Mouse (Mus musculus) kidney, embryonic 14.5 days (tissue): ENCODE measurements around the gene Pitpnm3. TPM values are rescaled to one million over a fixed set of nuclear protein-coding genes. Genes with fewer than 3 reads are reported as not detected.

Source experiments
- ATAC-seq: fragments of 200-750 bp; cut with Nextera tagmentation; 2 replicates; pipeline ENCODE4 v1.8.0; 2017; ENCODE audit warnings: moderate number of reproducible peaks, mild to moderate bottlenecking, moderate TSS enrichment, moderate library complexity; ENCODE audit not compliant: low FRiP score, low TSS enrichment
- H3K27ac ChIP-seq: fragments of 300-500 bp; sonication (generic); 2 replicates; pipeline ENCODE4 v1.5.1; 2014; ENCODE audit warnings: low read depth, mild to moderate bottlenecking, low read length, moderate library complexity, mixed read lengths
- H3K27me3 ChIP-seq: fragments of 300-500 bp; sonication (generic); 2 replicates; pipeline ENCODE4 v1.6.1; 2014; ENCODE audit warnings: mild to moderate bottlenecking, low read length; ENCODE audit not compliant: control insufficient read depth, insufficient read depth
- H3K36me3 ChIP-seq: fragments of 300-500 bp; sonication (generic); 2 replicates; pipeline ENCODE4 v1.6.1; 2014; ENCODE audit warnings: low read length, mixed read lengths; ENCODE audit not compliant: control insufficient read depth, insufficient read depth
- H3K4me1 ChIP-seq: fragments of 300-500 bp; sonication (generic); 2 replicates; pipeline ENCODE4 v1.6.1; 2014; ENCODE audit warnings: low read length, mixed read lengths; ENCODE audit not compliant: control insufficient read depth, insufficient read depth
- H3K4me2 ChIP-seq: fragments of 300-500 bp; sonication (generic); replicated peaks from 2 replicates; pipeline ENCODE4 v1.6.1; 2014; ENCODE audit warnings: low read depth, mild to moderate bottlenecking, low read length
- H3K4me3 ChIP-seq: fragments of 300-500 bp; sonication (generic); 2 replicates; pipeline ENCODE4 v1.5.1; 2014; ENCODE audit warnings: mild to moderate bottlenecking, low read length
- H3K9ac ChIP-seq: fragments of 300-500 bp; sonication (generic); 2 replicates; pipeline ENCODE4 v1.6.1; 2014; ENCODE audit warnings: low read depth, mild to moderate bottlenecking, low read length, moderate library complexity
- H3K9me3 ChIP-seq: fragments of 300-500 bp; sonication (generic); 2 replicates; pipeline ENCODE4 v1.6.1; 2016; ENCODE audit warnings: low read length; ENCODE audit not compliant: control insufficient read depth
- WGBS: fragments of 180-500 bp; shearing (Covaris S2); extraction: QIAGEN DNeasy Blood & Tissue Kit; methylation state at CpG from one replicate; pipeline ENCODE4 v1.1.7; 2014; 5-methylcytosine and 5-hydroxymethylcytosine counted together
- polyA plus RNA-seq: library from polyadenylated mRNA; unstranded; fragments of >200 nt; fragmentation: Nextera tagmentation; extraction: Ambion mirVana; gene quantifications from 2 replicates; pipeline ENCODE4 v1.2.1, GENCODE M21; 2014

The Pitpnm3 gene
- polyA plus RNA-seq, 1 experiment from 2014 or later, result 0.09 TPM

DNA sequence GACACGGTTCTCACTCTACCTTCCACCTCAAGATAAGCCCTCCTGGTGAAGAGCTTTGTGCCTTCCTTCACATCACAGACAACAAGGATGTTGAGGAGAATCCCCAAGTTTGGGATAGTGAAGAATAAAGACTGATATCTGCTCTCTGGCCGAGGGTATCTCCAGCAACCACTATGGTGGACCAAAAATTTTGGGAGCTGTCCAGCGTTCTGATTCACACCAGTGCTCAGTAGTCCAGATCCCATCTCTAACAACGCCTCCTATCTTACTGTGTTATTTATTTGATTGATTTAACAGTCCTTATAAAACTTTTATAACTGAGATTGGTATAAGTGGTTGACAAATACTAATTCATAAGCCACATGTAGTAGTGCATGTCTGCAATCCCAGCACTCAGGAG lies 22.3 kb downstream of the Pitpnm3 start:
- no peak overlapping the region for H3K27ac ChIP-seq

DNA sequence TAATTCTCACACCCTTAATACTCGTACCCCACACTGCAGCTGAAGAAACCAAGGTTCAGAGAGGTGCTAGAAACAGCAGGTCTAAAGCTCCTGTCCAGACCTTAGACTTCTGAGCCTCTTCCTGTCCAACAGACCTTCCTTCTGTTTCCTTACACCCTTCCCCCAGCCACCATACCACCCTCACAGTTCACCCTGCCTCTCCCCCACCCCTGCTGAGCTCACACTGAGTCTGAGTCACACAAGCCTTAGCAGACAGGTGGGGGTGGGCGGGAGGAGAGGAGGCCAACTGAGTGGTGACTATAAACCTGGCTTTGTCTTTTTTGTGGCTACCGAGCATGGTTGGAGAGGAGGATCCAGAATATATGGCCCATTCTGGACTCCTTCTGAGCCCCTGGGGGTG lies 24.9 kb downstream of the Pitpnm3 start:
- Histone ChIP-seq H3K27me3 (no peaks in the 10 kb centered on the region), H3K27ac (no peak overlapping the region), H3K4me2 (no peak overlapping the region), H3K36me3 (no peaks in the 10 kb centered on the region), H3K4me1 (no peaks in the 10 kb centered on the region), H3K9me3 (no peaks in the 10 kb centered on the region), H3K4me3 (no peak overlapping the region), H3K9ac (no peak overlapping the region)
- ATAC-seq, result no peak
- WGBS, result 33% methylated on average over 3 of the region's 3 CpGs

More for the DNA sequence above, 22.3 kb downstream of the Pitpnm3 start:
- Histone ChIP-seq H3K36me3 (no peaks in the 10 kb centered on the region), H3K9me3 (no peaks in the 10 kb centered on the region), H3K27me3 (no peaks in the 10 kb centered on the region), H3K4me3 (no peak overlapping the region), H3K4me2 (no peak overlapping the region), H3K9ac (no peak overlapping the region), H3K4me1 (no peaks in the 10 kb centered on the region)
- 56% methylated on average over 4 of the region's 4 CpGs for WGBS
- no peak for ATAC-seq

DNA sequence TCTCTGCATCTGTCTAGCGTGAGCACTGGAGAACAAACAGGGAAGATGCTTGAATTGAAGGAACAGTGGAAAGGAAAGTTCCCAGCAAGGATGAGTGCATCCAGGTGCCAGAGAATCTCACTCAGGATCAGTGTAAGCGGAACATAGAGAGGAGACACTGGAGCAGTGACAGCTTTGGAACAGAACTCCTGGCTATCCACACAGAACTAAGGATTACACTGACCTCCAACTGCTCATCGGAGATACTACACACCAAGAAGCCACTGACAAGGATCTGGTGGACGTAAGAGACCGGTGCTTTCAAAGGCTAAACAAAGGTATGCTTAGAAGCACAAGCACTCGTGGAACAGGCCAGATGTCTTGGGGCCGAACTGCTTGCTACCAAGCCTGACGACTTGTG lies 31.4 kb downstream of the Pitpnm3 start:
- no peaks in the 10 kb centered on the region for H3K9me3 ChIP-seq
- no peak overlapping the region for H3K27ac ChIP-seq
- H3K27me3 ChIP-seq, result no peaks in the 10 kb centered on the region
- H3K4me2 ChIP-seq, result no peak overlapping the region
- ATAC-seq, result no peak
- H3K4me3 ChIP-seq, result no peak overlapping the region
- no peaks in the 10 kb centered on the region for H3K4me1 ChIP-seq
- no peak overlapping the region for H3K9ac ChIP-seq
- H3K36me3 ChIP-seq, result no peaks in the 10 kb centered on the region
- WGBS, result 66% methylated on average over 8 of the region's 8 CpGs

DNA sequence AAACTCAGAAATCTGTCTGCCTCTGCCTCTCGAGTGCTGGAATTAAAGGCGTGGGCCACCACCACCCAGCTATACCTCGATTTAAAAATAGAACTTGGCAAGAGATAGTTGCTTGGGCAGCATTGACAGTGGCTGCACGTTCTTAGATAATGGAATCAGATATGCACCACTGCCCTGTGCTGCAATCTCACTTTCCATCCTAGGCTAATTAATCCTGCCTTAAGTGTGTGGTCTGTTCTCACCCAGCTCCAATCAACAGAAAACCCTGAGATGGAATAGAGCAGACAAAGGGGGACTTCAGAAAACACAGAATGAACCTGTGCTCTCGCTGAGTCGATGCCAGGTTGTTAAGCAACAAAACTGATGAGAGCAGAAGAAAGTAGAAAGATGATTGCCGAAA lies 32.0 kb downstream of the Pitpnm3 start:
- Histone ChIP-seq H3K27ac (no peak overlapping the region), H3K9ac (no peak overlapping the region), H3K4me1 (no peaks in the 10 kb centered on the region), H3K9me3 (no peaks in the 10 kb centered on the region), H3K4me3 (no peak overlapping the region), H3K27me3 (no peaks in the 10 kb centered on the region), H3K4me2 (no peak overlapping the region), H3K36me3 (no peaks in the 10 kb centered on the region)
- whole genome bisulfite sequencing, result 70% methylated on average over 7 of the region's 7 CpGs
- ATAC-seq, result no peak

DNA sequence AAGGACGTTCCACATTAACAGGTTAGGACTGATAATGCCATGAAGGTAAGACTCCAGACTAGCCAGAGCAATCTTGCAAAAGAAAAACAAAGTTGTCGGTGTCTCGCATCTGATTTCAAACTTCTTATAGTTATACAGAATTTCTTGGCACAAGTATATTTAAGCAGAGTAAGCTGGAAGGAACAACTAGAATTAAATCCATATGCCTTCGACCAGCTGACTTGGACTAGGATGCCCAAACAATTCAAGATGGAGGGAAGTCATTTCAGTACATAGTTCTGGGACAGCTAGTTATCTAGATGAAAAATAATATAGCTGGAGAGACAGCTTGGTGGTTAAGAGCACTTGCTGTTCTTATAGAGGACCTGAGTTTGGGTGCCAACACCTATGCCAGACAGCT lies 34.6 kb downstream of the Pitpnm3 start:
- H3K27me3 ChIP-seq, result no peaks in the 10 kb centered on the region
- H3K4me1 ChIP-seq, result 0 out of 2 replicates have a peak, but pooled peaks cover 7% of the 10 kb centered on the region
- H3K36me3 ChIP-seq, result no peaks in the 10 kb centered on the region
- no peak overlapping the region for H3K9ac ChIP-seq
- no peak overlapping the region for H3K4me2 ChIP-seq
- H3K9me3 ChIP-seq, result no peaks in the 10 kb centered on the region
- no peak overlapping the region for H3K27ac ChIP-seq
- WGBS, result 87% methylated on average over 4 of the region's 4 CpGs
- no peak for ATAC-seq
- H3K4me3 ChIP-seq, result no peak overlapping the region

DNA sequence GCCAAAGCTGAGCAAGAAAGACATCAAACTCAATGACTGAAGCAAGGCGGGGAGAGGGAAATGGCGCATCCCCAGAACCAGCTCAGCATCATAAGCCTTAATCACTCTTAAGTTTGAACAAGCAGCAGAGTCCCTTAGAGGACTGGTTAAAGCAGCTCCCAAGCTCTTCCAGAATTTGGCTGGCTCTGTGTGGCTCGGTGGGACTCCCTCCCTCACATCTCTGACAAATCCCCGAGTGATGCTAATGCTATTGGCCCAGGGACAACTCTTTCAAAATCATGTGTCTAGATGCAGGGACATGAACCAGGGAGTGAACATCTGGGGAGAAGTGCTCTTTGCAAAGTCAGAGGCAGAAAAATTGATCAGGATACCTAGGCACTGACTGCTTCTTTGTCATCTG lies 36.4 kb downstream of the Pitpnm3 start:
- H3K27me3 ChIP-seq, result no peaks in the 10 kb centered on the region
- 0 out of 2 replicates have a peak, but pooled peaks cover 10% of the 10 kb centered on the region for H3K4me1 ChIP-seq
- no peak overlapping the region for H3K4me2 ChIP-seq
- H3K9ac ChIP-seq, result no peak overlapping the region
- WGBS, result 86% methylated on average over 4 of the region's 4 CpGs
- H3K9me3 ChIP-seq, result no peaks in the 10 kb centered on the region
- H3K4me3 ChIP-seq, result no peak overlapping the region
- ATAC-seq, result no peak
- H3K36me3 ChIP-seq, result no peaks in the 10 kb centered on the region
- no peak overlapping the region for H3K27ac ChIP-seq

DNA sequence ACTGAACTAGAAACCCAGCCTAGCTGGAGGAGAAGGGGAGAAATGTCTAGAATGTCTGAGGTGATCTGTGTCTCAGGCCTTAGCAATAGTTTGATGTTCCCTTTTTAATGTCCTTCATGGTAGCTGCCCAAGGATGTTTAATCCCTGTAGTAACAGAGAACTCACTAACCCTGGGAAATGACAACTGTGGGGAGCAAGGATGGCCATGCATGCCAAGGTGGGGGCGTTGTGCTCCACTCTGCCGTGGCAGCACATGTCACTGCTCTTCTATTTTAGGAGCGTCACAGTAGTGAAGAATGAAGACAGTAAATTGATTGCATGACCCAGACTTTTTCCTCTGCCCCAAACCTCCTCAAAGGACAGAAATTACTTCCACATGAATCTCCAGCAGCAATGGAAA lies 37.6 kb downstream of the Pitpnm3 start:
- H3K4me3 ChIP-seq, result no peak overlapping the region
- no peaks in the 10 kb centered on the region for H3K9me3 ChIP-seq
- H3K4me1 ChIP-seq, result 0 out of 2 replicates have a peak, but pooled peaks cover 10% of the 10 kb centered on the region
- H3K27ac ChIP-seq, result no peak overlapping the region
- ATAC-seq, result no peak
- no peaks in the 10 kb centered on the region for H3K27me3 ChIP-seq
- no peak overlapping the region for H3K9ac ChIP-seq
- WGBS, result 52% methylated on average over 3 of the region's 3 CpGs
- no peaks in the 10 kb centered on the region for H3K36me3 ChIP-seq
- no peak overlapping the region for H3K4me2 ChIP-seq

DNA sequence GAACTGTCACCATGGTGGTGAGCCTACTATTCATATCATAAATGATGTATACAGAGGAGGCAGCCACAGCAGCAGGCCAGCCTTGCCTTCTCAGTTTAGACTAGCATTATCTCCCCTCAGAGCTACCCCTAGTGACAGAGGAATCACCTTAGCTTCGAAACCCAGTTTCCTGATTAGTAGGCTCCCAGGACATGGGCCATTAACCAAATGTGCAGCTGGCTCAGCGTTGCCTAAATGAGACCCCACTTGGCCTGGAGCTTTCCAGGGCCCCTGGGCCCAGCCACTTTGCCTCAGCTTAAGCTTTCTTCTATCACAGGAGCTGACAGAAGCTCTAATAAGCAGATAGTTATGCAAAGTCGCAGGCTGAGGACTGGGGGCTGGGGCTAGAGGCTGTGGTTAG lies 39.6 kb downstream of the Pitpnm3 start:
- H3K4me3 ChIP-seq, result no peak overlapping the region
- 0 out of 2 replicates have a peak, but pooled peaks cover 10% of the 10 kb centered on the region for H3K4me1 ChIP-seq
- H3K4me2 ChIP-seq, result no peak overlapping the region
- H3K27ac ChIP-seq, result no peak overlapping the region
- no peak for ATAC-seq
- no peaks in the 10 kb centered on the region for H3K27me3 ChIP-seq
- no peaks in the 10 kb centered on the region for H3K9me3 ChIP-seq
- H3K36me3 ChIP-seq, result no peaks in the 10 kb centered on the region
- no peak overlapping the region for H3K9ac ChIP-seq
- WGBS, result 9% methylated on average over 3 of the region's 3 CpGs

DNA sequence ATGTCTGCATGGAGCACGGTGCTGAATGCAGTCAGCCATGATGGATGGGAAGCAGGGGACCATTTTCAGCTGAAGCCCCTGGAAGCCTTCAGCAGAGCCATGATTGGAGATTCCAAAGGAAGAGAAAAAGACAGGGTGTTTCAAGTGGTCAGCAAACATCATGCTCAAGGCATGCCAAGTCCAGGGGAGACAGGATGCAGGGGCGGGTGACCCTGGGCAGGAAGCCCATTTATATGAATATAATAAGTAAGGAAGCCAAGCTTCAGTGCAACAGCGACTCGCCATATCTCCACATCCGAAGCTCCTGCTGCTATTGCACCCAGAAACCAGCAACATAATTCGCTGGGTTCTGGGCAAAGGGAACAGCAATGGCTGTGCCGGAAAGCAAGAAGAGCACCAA lies 41.1 kb downstream of the Pitpnm3 start:
- ATAC-seq, result no peak
- H3K9me3 ChIP-seq, result no peaks in the 10 kb centered on the region
- H3K4me1 ChIP-seq, result 0 out of 2 replicates have a peak, but pooled peaks cover 10% of the 10 kb centered on the region
- no peak overlapping the region for H3K4me2 ChIP-seq
- H3K4me3 ChIP-seq, result no peak overlapping the region
- H3K9ac ChIP-seq, result no peak overlapping the region
- H3K27me3 ChIP-seq, result no peaks in the 10 kb centered on the region
- H3K27ac ChIP-seq, result no peak overlapping the region
- no peaks in the 10 kb centered on the region for H3K36me3 ChIP-seq
- WGBS, result 72% methylated on average over 7 of the region's 7 CpGs
